Mouse (Mus musculus) heart, embryonic 12.5 days (tissue): ENCODE measurements around the gene Cd19. TPM values are rescaled to one million over a fixed set of nuclear protein-coding genes. Genes with fewer than 3 reads are reported as not detected.
A peak's percentile ranks its signal among the peaks of the same experiment; 100 is the strongest.
"Not testable (repeated sequence)": the region's sequence is repeated elsewhere in the genome, so short reads cannot be mapped to it uniquely, and the experiment has no call there.

Source experiments
- ATAC-seq: fragments of 200-750 bp; cut with Nextera tagmentation; 2 replicates; pipeline ENCODE4 v1.8.0; 2017; ENCODE audit warnings: moderate TSS enrichment, moderate library complexity; ENCODE audit not compliant: insufficient number of reproducible peaks, low FRiP score
- H3K27ac ChIP-seq: fragments of 300-500 bp; sonication (generic); 2 replicates; pipeline ENCODE4 v1.5.1; 2016; ENCODE audit warnings: mild to moderate bottlenecking, moderate library complexity; ENCODE audit not compliant: poor library complexity, severe bottlenecking
- H3K27me3 ChIP-seq: fragments of 300-500 bp; sonication (generic); replicated peaks from 2 replicates; pipeline ENCODE4 v1.6.1; 2016; ENCODE audit warnings: mild to moderate bottlenecking, moderate library complexity
- H3K36me3 ChIP-seq: fragments of 300-500 bp; sonication (generic); 2 replicates; pipeline ENCODE4 v1.6.1; 2016; ENCODE audit warnings: mild to moderate bottlenecking, moderate library complexity
- H3K4me1 ChIP-seq: fragments of 300-500 bp; sonication (generic); replicated peaks from 2 replicates; pipeline ENCODE4 v1.6.1; 2016; ENCODE audit warnings: mild to moderate bottlenecking
- H3K4me2 ChIP-seq: fragments of 300-500 bp; sonication (generic); 2 replicates; pipeline ENCODE4 v1.6.1; 2016; ENCODE audit warnings: mild to moderate bottlenecking, moderate library complexity
- H3K4me3 ChIP-seq: fragments of 300-500 bp; sonication (generic); 2 replicates; pipeline ENCODE4 v1.5.1; 2016; ENCODE audit warnings: mild to moderate bottlenecking
- H3K9ac ChIP-seq: fragments of 300-500 bp; sonication (generic); 2 replicates; pipeline ENCODE4 v1.6.1; 2016; ENCODE audit warnings: mild to moderate bottlenecking, moderate library complexity
- H3K9me3 ChIP-seq: fragments of 300-500 bp; sonication (generic); replicated peaks from 2 replicates; pipeline ENCODE4 v1.6.1; 2016; ENCODE audit warnings: mild to moderate bottlenecking, moderate library complexity
- WGBS: fragments of 180-500 bp; shearing (Covaris S2); methylation state at CpG from one replicate; pipeline ENCODE4 v1.1.7; 2016; 5-methylcytosine and 5-hydroxymethylcytosine counted together
- polyA plus RNA-seq: library from polyadenylated mRNA; unstranded; fragments of >200 nt; fragmentation: Nextera tagmentation; extraction: Ambion mirVana; gene quantifications from 2 replicates; pipeline ENCODE4 v1.2.1, GENCODE M21; 2016

The Cd19 gene
- polyA plus RNA-seq, 1 experiment from 2014 or later, result not detected

- Histone ChIP-seq H3K36me3 (no peaks in the 10 kb centered on the region), H3K9ac (no peak overlapping the region), H3K4me3 (no peak overlapping the region), H3K4me2 (no peak overlapping the region), H3K27me3 (peaks cover 10% of the 10 kb centered on the region), H3K4me1 (no peaks in the 10 kb centered on the region), H3K9me3 (no peaks in the 10 kb centered on the region), H3K27ac (no peak overlapping the region)
- WGBS, result 49% methylated on average over 2 of the region's 2 CpGs
- ATAC-seq, result no peak
Measured at GRCm38 (mm10) chr7:126416615-126417014, 1.9 kb upstream of the Cd19 start.

- H3K36me3 ChIP-seq, result no peaks in the 10 kb centered on the region
- no peaks in the 10 kb centered on the region for H3K9me3 ChIP-seq
- 87% methylated on average over 4 of the region's 4 CpGs for WGBS
- no peak overlapping the region for H3K27ac ChIP-seq
- no peaks in the 10 kb centered on the region for H3K4me1 ChIP-seq
- no peak for ATAC-seq
- no peak overlapping the region for H3K4me2 ChIP-seq
- H3K9ac ChIP-seq, result no peak overlapping the region
- no peak overlapping the region for H3K4me3 ChIP-seq
- peaks cover 22% of the 10 kb centered on the region for H3K27me3 ChIP-seq
Measured at GRCm38 (mm10) chr7:126411061-126411460, 3.6 kb downstream of the Cd19 start.

- 78% methylated on average over 2 of the region's 2 CpGs for WGBS
- Histone ChIP-seq H3K36me3 (no peaks in the 10 kb centered on the region), H3K9me3 (no peaks in the 10 kb centered on the region), H3K4me2 (no peak overlapping the region), H3K4me3 (no peak overlapping the region), H3K27me3 (peaks cover 17% of the 10 kb centered on the region; the same call in 1 of the 2 replicates), H3K4me1 (no peaks in the 10 kb centered on the region), H3K9ac (no peak overlapping the region), H3K27ac (no peak overlapping the region)
- no peak for ATAC-seq
Measured at GRCm38 (mm10) chr7:126408686-126409085, 6.0 kb downstream of the Cd19 start.

GRCm38 (mm10) chr7:126402518-126402917 is 12.2 kb downstream of the Cd19 start:
- not testable (repeated sequence) for H3K4me1 ChIP-seq, H3K9ac ChIP-seq, ATAC-seq, H3K4me3 ChIP-seq, H3K9me3 ChIP-seq, H3K4me2 ChIP-seq, H3K27ac ChIP-seq, H3K36me3 ChIP-seq, H3K27me3 ChIP-seq
- WGBS, result 75% methylated on average over 8 of the region's 8 CpGs

GRCm38 (mm10) chr7:126399548-126399947 is 15.1 kb downstream of the Cd19 start:
- Histone ChIP-seq H3K4me2 (no peak overlapping the region), H3K9ac (no peak overlapping the region), H3K9me3 (no peaks in the 10 kb centered on the region), H3K4me1 (peaks cover 15% of the 10 kb centered on the region), H3K36me3 (no peaks in the 10 kb centered on the region), H3K27ac (no peak overlapping the region), H3K4me3 (no peak overlapping the region), H3K27me3 (no peaks in the 10 kb centered on the region)
- 13% methylated on average over 5 of the region's 5 CpGs for WGBS
- no peak for ATAC-seq

- no peak overlapping the region for H3K4me2 ChIP-seq
- H3K4me3 ChIP-seq, result no peak overlapping the region
- no peak overlapping the region for H3K9ac ChIP-seq
- no peak for ATAC-seq
- H3K27me3 ChIP-seq, result no peaks in the 10 kb centered on the region
- H3K4me1 ChIP-seq, result peaks cover 15% of the 10 kb centered on the region
- H3K9me3 ChIP-seq, result no peaks in the 10 kb centered on the region
- no peak overlapping the region for H3K27ac ChIP-seq
- 84% methylated on average over 4 of the region's 4 CpGs for WGBS
- peaks cover 3% of the 10 kb centered on the region; the same call in 1 of the 2 replicates for H3K36me3 ChIP-seq
Measured at GRCm38 (mm10) chr7:126397822-126398221, 16.9 kb downstream of the Cd19 start.

GRCm38 (mm10) chr7:126397221-126397620 is 17.5 kb downstream of the Cd19 start:
- H3K4me1 ChIP-seq, result peaks cover 15% of the 10 kb centered on the region
- no peaks in the 10 kb centered on the region for H3K27me3 ChIP-seq
- peak overlapping the region; percentile 45 for H3K4me2 ChIP-seq
- no peak for ATAC-seq
- peaks cover 3% of the 10 kb centered on the region; the same call in 1 of the 2 replicates for H3K36me3 ChIP-seq
- no peaks in the 10 kb centered on the region for H3K9me3 ChIP-seq
- no peak overlapping the region for H3K9ac ChIP-seq
- peak overlapping the region; percentile 17 for H3K4me3 ChIP-seq
- WGBS, result 34% methylated on average over 6 of the region's 6 CpGs
- no peak overlapping the region for H3K27ac ChIP-seq

- H3K27ac ChIP-seq, result peak within 1 kb of the TSS; percentile 41; the same call in 1 of the 2 replicates
- H3K4me3 ChIP-seq, result peak within 1 kb of the TSS; percentile 92
- no peaks in the 10 kb centered on the region for H3K9me3 ChIP-seq
- peak within 1 kb of the TSS; percentile 81 for H3K4me2 ChIP-seq
- peaks cover 15% of the 10 kb centered on the region for H3K4me1 ChIP-seq
- H3K9ac ChIP-seq, result peak within 1 kb of the TSS; percentile 78
- WGBS, result under 1% methylated on average over 59 of the region's 59 CpGs
- peak; percentile 100 for ATAC-seq
- H3K36me3 ChIP-seq, result peaks cover 6% of the 10 kb centered on the region
- H3K27me3 ChIP-seq, result no peaks in the 10 kb centered on the region
Measured at GRCm38 (mm10) chr7:126396298-126397119, 18.2 kb downstream of the Cd19 start, which contains the start of gene Nfatc2ip. TSS of gene Nfatc2ip (minus strand) at chr7:126396737.

- WGBS, result 90% methylated on average over 7 of the region's 7 CpGs
- Histone ChIP-seq H3K36me3 (peaks cover 43% of the 10 kb centered on the region), H3K4me1 (peaks cover 12% of the 10 kb centered on the region)
- H3K4me3 ChIP-seq, H3K9ac ChIP-seq, H3K9me3 ChIP-seq, ATAC-seq, H3K27me3 ChIP-seq, H3K4me2 ChIP-seq, H3K27ac ChIP-seq: not testable (repeated sequence)
Measured at GRCm38 (mm10) chr7:126392086-126392884, 22.4 kb downstream of the Cd19 start.

- WGBS, result 92% methylated on average over 1 of the region's 1 CpGs
- Histone ChIP-seq H3K36me3 (peaks cover 62% of the 10 kb centered on the region), H3K27me3 (no peaks in the 10 kb centered on the region), H3K9ac (no peak overlapping the region), H3K9me3 (no peaks in the 10 kb centered on the region), H3K4me3 (no peak overlapping the region), H3K27ac (no peak overlapping the region), H3K4me1 (no peaks in the 10 kb centered on the region), H3K4me2 (no peak overlapping the region)
- no peak for ATAC-seq
Measured at GRCm38 (mm10) chr7:126388185-126388584, 26.5 kb downstream of the Cd19 start.

GRCm38 (mm10) chr7:126383565-126383964 is 31.1 kb downstream of the Cd19 start:
- ATAC-seq, result no peak
- no peak overlapping the region for H3K4me3 ChIP-seq
- WGBS, result 76% methylated on average over 5 of the region's 5 CpGs
- no peaks in the 10 kb centered on the region for H3K27me3 ChIP-seq
- no peak overlapping the region for H3K4me2 ChIP-seq
- peaks cover 34% of the 10 kb centered on the region for H3K36me3 ChIP-seq
- H3K9me3 ChIP-seq, result no peaks in the 10 kb centered on the region
- H3K27ac ChIP-seq, result no peak overlapping the region
- H3K9ac ChIP-seq, result no peak overlapping the region
- no peaks in the 10 kb centered on the region for H3K4me1 ChIP-seq
